Mouse (Mus musculus): Measurements from ENCODE around the gene Ank2.

GRCm38 (mm10) chr3:127257969-127258368, 241.2 kb downstream of the Ank2 start:
- TF ChIP-seq CTCF (IDR thresholded peaks at IDR 0.05; ENCODE audit: extremely low read depth, insufficient read length, insufficient replicate concordance, low read depth, low read length) (no peak), POLR2A (IDR thresholded peaks at IDR 0.05; ENCODE audit: low read depth, low read length) (no peak)

All from small intestine, adult 2 months (tissue).